Mouse (Mus musculus): ENCODE results near the gene Slc2a2. TPM values are rescaled to one million over a fixed set of nuclear protein-coding genes. Genes with fewer than 3 reads are reported as not detected.
"Not testable (repeated sequence)": the region's sequence is repeated elsewhere in the genome, so short reads cannot be mapped to it uniquely, and the experiment has no call there.

The Slc2a2 gene
- polyA plus RNA-seq, 2 experiments = 0.08 TPM; not detected in 1

DNA sequence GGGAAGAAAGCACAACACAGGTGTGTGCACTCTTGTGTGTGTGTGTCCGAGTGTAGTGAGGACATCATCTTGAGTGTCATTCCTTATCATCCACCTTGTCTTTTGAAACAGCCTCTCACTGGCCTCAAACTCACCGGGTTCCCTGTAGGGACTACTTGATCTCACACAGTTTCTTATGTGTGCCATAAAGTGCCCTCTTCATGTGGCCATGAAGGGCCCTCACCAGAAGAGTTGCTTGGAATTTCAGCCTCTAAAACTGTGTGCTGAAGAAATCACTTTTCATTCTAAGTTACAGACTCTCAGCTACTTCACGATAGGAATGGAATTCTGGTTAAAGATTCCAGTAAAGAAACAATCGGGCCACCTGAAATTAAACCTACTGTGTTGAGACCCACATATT, 69.2 kb downstream of the Slc2a2 start:
- H3K9ac ChIP-seq (ENCODE audit: low read depth, low read length, severe bottlenecking) = no peak overlapping the region
- H3K4me3 ChIP-seq (replicated peaks; ENCODE audit: low read length) = no peak overlapping the region
- no peak overlapping the region for H3K4me2 ChIP-seq (replicated peaks; ENCODE audit: low read depth, low read length, severe bottlenecking)
- no peaks in the 10 kb centered on the region for H3K9me3 ChIP-seq (ENCODE audit: control insufficient read depth, low read length)
- no peak for ATAC-seq (ENCODE audit: low FRiP score, low read depth)
- DNase-seq (ENCODE audit: low spot score) = no peak
- H3K4me1 ChIP-seq (ENCODE audit: control insufficient read depth, insufficient read depth, low read length) = no peaks in the 10 kb centered on the region
- H3K27ac ChIP-seq (replicated peaks; ENCODE audit: low read depth, low read length) = no peak overlapping the region
- WGBS = 85% methylated on average over 4 of the region's 4 CpGs
- no peak for TF ChIP-seq POLR2A (IDR thresholded peaks at IDR 0.05; ENCODE audit: borderline replicate concordance, extremely low read depth, insufficient read depth, insufficient read length)
- H3K27me3 ChIP-seq (ENCODE audit: control insufficient read depth, insufficient read depth, low read length) = no peaks in the 10 kb centered on the region
- no peaks in the 10 kb centered on the region for H3K36me3 ChIP-seq (ENCODE audit: control insufficient read depth, insufficient read depth, low read length)

DNA sequence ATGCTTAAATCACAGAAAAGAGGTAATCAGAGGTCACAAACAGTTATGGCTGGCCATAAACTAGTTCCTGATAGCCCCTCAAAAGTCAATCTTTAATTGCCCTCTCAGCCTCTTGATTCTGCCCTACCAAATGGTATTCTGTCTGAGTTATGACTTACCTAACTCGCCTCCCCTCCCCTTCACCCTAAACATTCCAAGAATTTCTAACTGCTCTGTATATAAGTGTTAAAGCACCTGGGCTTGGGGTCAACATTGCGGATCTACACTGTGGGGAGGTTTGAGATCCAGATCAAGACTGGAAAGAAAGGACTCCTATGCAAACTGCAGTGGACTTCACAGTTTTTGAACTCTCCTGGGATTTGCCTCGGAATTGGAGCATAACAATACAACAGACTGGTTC, 70.5 kb downstream of the Slc2a2 start:
- Histone ChIP-seq H3K4me2 (replicated peaks; ENCODE audit: low read depth, low read length, severe bottlenecking) (no peak overlapping the region), H3K36me3 (ENCODE audit: control insufficient read depth, insufficient read depth, low read length) (no peaks in the 10 kb centered on the region), H3K9me3 (ENCODE audit: control insufficient read depth, low read length) (no peaks in the 10 kb centered on the region), H3K27me3 (ENCODE audit: control insufficient read depth, insufficient read depth, low read length) (no peaks in the 10 kb centered on the region), H3K4me3 (replicated peaks; ENCODE audit: low read length) (no peak overlapping the region), H3K27ac (replicated peaks; ENCODE audit: low read depth, low read length) (no peak overlapping the region), H3K4me1 (ENCODE audit: control insufficient read depth, insufficient read depth, low read length) (no peaks in the 10 kb centered on the region), H3K9ac (ENCODE audit: low read depth, low read length, severe bottlenecking) (no peak overlapping the region)
- 48% methylated on average over 3 of the region's 3 CpGs for WGBS
- no peak for TF ChIP-seq POLR2A (IDR thresholded peaks at IDR 0.05; ENCODE audit: borderline replicate concordance, extremely low read depth, insufficient read depth, insufficient read length)
- ATAC-seq (ENCODE audit: low FRiP score, low read depth) (no peak), DNase-seq (ENCODE audit: low spot score) (no peak)

DNA sequence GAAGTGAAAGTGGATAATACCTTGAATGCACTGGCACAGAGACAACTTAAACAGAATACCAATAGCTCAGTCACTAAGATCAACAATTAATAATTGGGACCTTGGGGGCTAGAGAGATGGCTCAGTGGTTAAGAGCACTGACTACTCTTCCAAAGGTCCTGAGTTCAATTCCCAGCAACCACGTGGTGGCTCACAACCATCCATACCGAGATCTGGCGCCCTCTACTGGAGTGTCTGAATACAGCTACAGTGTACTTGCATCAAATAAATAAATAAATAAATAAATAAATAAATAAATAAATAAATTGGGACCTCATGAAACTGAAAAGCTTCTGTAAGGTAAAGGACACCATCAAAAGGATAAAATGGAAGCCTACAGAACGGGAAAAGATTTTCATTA, 75.2 kb downstream of the Slc2a2 start:
- H3K4me1 ChIP-seq (ENCODE audit: control insufficient read depth, insufficient read depth, low read length); H3K9me3 ChIP-seq (ENCODE audit: control insufficient read depth, low read length); DNase-seq (ENCODE audit: low spot score); H3K4me2 ChIP-seq (replicated peaks; ENCODE audit: low read depth, low read length, severe bottlenecking); ATAC-seq (ENCODE audit: low FRiP score, low read depth); H3K27ac ChIP-seq (replicated peaks; ENCODE audit: low read depth, low read length); H3K36me3 ChIP-seq (ENCODE audit: control insufficient read depth, insufficient read depth, low read length); H3K9ac ChIP-seq (ENCODE audit: low read depth, low read length, severe bottlenecking); H3K27me3 ChIP-seq (ENCODE audit: control insufficient read depth, insufficient read depth, low read length); H3K4me3 ChIP-seq (replicated peaks; ENCODE audit: low read length): not testable (repeated sequence)
- WGBS = 65% methylated on average over 4 of the region's 4 CpGs

- no peak overlapping the region for H3K27ac ChIP-seq (replicated peaks; ENCODE audit: low read depth, low read length)
- no peaks in the 10 kb centered on the region for H3K9me3 ChIP-seq (ENCODE audit: control insufficient read depth, low read length)
- H3K4me3 ChIP-seq (replicated peaks; ENCODE audit: low read length) = no peak overlapping the region
- no peak overlapping the region for H3K4me2 ChIP-seq (replicated peaks; ENCODE audit: low read depth, low read length, severe bottlenecking)
- no peaks in the 10 kb centered on the region for H3K36me3 ChIP-seq (ENCODE audit: control insufficient read depth, insufficient read depth, low read length)
- no peak overlapping the region for H3K9ac ChIP-seq (ENCODE audit: low read depth, low read length, severe bottlenecking)
- TF ChIP-seq POLR2A (IDR thresholded peaks at IDR 0.05; ENCODE audit: borderline replicate concordance, extremely low read depth, insufficient read depth, insufficient read length) = no peak
- no peak for DNase-seq (ENCODE audit: low spot score)
- WGBS = 83% methylated on average over 7 of the region's 7 CpGs
- H3K4me1 ChIP-seq (ENCODE audit: control insufficient read depth, insufficient read depth, low read length) = no peaks in the 10 kb centered on the region
- H3K27me3 ChIP-seq (ENCODE audit: control insufficient read depth, insufficient read depth, low read length) = no peaks in the 10 kb centered on the region
- ATAC-seq (ENCODE audit: low FRiP score, low read depth) = no peak
These were observed 77.7 kb downstream of the Slc2a2 start for GRCm38 (mm10) chr3:28775361-28775760.

- ATAC-seq (ENCODE audit: low FRiP score, low read depth) = no peak
- 96% methylated on average over 1 of the region's 1 CpGs for WGBS
- H3K9ac ChIP-seq (ENCODE audit: low read depth, low read length, severe bottlenecking) = no peak overlapping the region
- no peak overlapping the region for H3K4me3 ChIP-seq (replicated peaks; ENCODE audit: low read length)
- no peaks in the 10 kb centered on the region for H3K9me3 ChIP-seq (ENCODE audit: control insufficient read depth, low read length)
- H3K4me1 ChIP-seq (ENCODE audit: control insufficient read depth, insufficient read depth, low read length) = no peaks in the 10 kb centered on the region
- no peak for TF ChIP-seq POLR2A (IDR thresholded peaks at IDR 0.05; ENCODE audit: borderline replicate concordance, extremely low read depth, insufficient read depth, insufficient read length)
- H3K4me2 ChIP-seq (replicated peaks; ENCODE audit: low read depth, low read length, severe bottlenecking) = no peak overlapping the region
- no peak overlapping the region for H3K27ac ChIP-seq (replicated peaks; ENCODE audit: low read depth, low read length)
- DNase-seq (ENCODE audit: low spot score) = no peak
- H3K27me3 ChIP-seq (ENCODE audit: control insufficient read depth, insufficient read depth, low read length) = no peaks in the 10 kb centered on the region
- H3K36me3 ChIP-seq (ENCODE audit: control insufficient read depth, insufficient read depth, low read length) = no peaks in the 10 kb centered on the region
These were observed 78.3 kb downstream of the Slc2a2 start for GRCm38 (mm10) chr3:28775958-28776357.

DNA sequence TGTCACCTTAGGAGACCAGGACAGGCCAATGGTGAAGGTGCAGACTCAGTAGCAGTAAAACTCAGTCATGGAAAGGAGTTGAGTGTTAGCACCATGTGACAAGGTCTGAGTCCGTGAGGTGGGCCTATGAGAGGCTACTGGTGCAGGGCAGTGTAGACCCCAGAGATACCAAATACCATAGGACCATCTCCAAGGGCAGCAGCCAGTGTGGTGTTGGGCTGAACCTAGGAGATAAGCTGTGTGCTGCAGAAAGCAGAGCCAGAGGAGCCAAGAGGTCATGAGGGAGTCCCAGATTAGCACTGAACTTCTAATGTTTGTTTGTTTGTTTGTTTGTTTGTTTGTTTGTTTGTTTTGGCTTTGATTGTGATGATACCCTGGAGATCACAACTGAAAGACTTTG, 78.8 kb downstream of the Slc2a2 start:
- DNase-seq (ENCODE audit: low spot score) = no peak
- H3K4me2 ChIP-seq (replicated peaks; ENCODE audit: low read depth, low read length, severe bottlenecking) = no peak overlapping the region
- H3K27ac ChIP-seq (replicated peaks; ENCODE audit: low read depth, low read length) = no peak overlapping the region
- TF ChIP-seq POLR2A (IDR thresholded peaks at IDR 0.05; ENCODE audit: borderline replicate concordance, extremely low read depth, insufficient read depth, insufficient read length) = no peak
- no peak for ATAC-seq (ENCODE audit: low FRiP score, low read depth)
- no peaks in the 10 kb centered on the region for H3K4me1 ChIP-seq (ENCODE audit: control insufficient read depth, insufficient read depth, low read length)
- H3K27me3 ChIP-seq (ENCODE audit: control insufficient read depth, insufficient read depth, low read length) = no peaks in the 10 kb centered on the region
- no peaks in the 10 kb centered on the region for H3K36me3 ChIP-seq (ENCODE audit: control insufficient read depth, insufficient read depth, low read length)
- no peak overlapping the region for H3K4me3 ChIP-seq (replicated peaks; ENCODE audit: low read length)
- 95% methylated on average over 1 of the region's 1 CpGs for WGBS
- no peaks in the 10 kb centered on the region for H3K9me3 ChIP-seq (ENCODE audit: control insufficient read depth, low read length)
- H3K9ac ChIP-seq (ENCODE audit: low read depth, low read length, severe bottlenecking) = no peak overlapping the region
